Mouse (Mus musculus): ENCODE results near the gene Lsamp.

- TF ChIP-seq CTCF (IDR thresholded peaks at IDR 0.05) = no peak
- no peak for TF ChIP-seq EP300 (IDR thresholded peaks at IDR 0.05)
These were observed 857.6 kb downstream of the Lsamp start for GRCm38 (mm10) chr16:40841765-40842164.
